Mouse (Mus musculus): ENCODE measurements around the gene Ovch2. TPM values are rescaled to one million over a fixed set of nuclear protein-coding genes. Genes with fewer than 3 reads are reported as not detected.
"Not testable (repeated sequence)": the region's sequence is repeated elsewhere in the genome, so short reads cannot be mapped to it uniquely, and the experiment has no call there.

Ovch2 gene
- not detected in 2 replicates for polyA plus RNA-seq (2012; rRNA removed)

GRCm38 (mm10) chr7:107801108-107801507 is at the start of gene Ovch2:
TSS of gene Ovch2 (minus strand) at chr7:107801208.
- TF ChIP-seq CTCF (IDR thresholded peaks at IDR 0.05; ENCODE audit: insufficient read depth, low read length) (no peak), POLR2A (IDR thresholded peaks at IDR 0.05; ENCODE audit: borderline replicate concordance, extremely low read depth, low read depth, low read length) (no peak)
- 96% methylated on average over 2 of the region's 2 CpGs for WGBS
- Histone ChIP-seq H3K4me3 (replicated peaks; ENCODE audit: extremely low read depth, low read depth, low read length) (no peak within 1 kb of the TSS), H3K4me1 (ENCODE audit: control insufficient read depth, insufficient read depth, low read length) (no peaks in the 10 kb centered on the region)
- DNase-seq = no peak

- not testable (repeated sequence) for DNase-seq; H3K4me1 ChIP-seq (ENCODE audit: control insufficient read depth, insufficient read depth, low read length); H3K4me3 ChIP-seq (replicated peaks; ENCODE audit: extremely low read depth, low read depth, low read length)
- WGBS = 58% methylated on average over 1 of the region's 1 CpGs
Observed at GRCm38 (mm10) chr7:107847390-107847789, 46.4 kb upstream of the Ovch2 start, which contains the start of gene Olfr470. TSS of gene Olfr470 (minus strand) at chr7:107847490.

DNA sequence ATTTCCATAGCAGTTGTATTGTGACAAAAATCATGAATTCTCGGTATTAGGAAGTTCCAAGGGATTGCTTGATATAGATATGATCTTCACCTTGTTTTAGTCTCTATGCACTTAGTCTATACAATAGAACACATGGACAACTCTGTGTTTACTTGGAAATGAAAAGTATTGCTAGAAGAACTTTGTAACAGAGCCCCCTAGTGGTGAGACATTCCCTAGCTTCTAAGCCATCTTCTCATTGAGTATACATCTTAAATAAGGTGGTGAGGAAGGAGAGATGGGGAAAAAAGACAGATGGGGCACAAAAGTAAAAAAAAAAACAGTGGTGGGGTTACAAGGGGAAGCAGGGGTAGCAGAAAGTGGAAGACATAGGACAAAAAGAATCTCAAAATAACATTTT is 40.7 kb upstream of the Ovch2 start:
- no peak for TF ChIP-seq POLR2A (IDR thresholded peaks at IDR 0.05; ENCODE audit: borderline replicate concordance, extremely low read depth, low read depth, low read length)
- no peak for TF ChIP-seq CTCF (IDR thresholded peaks at IDR 0.05; ENCODE audit: insufficient read depth, low read length)
- DNase-seq = no peak
- H3K4me1 ChIP-seq (ENCODE audit: control insufficient read depth, insufficient read depth, low read length) = no peaks in the 10 kb centered on the region
- 66% methylated on average over 1 of the region's 1 CpGs for WGBS
- H3K4me3 ChIP-seq (replicated peaks; ENCODE audit: extremely low read depth, low read depth, low read length) = no peak overlapping the region

DNA sequence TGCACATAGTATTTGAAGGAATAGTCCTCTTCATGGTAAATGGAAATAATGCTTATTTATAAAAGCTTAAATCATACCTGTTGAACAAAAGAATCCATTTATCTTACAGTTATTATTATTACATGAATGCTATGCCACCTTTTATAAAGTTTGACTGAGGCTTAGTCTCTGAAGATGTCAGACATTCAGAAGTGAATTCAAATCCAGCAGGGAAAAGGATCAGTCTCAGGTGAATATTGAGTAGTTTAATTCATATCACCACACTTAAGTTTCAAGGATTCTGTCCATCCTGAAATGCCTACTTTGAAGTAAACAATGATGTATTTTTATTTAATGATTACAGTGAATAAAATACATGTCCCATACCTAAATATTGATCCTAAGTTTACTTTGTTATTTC is 24.4 kb upstream of the Ovch2 start, which contains the start of gene Olfr469:
Olfr469 (minus strand) TSS at position 101 of the 400 bp plus-strand sequence.
- H3K4me1 ChIP-seq (ENCODE audit: control insufficient read depth, insufficient read depth, low read length); DNase-seq; H3K4me3 ChIP-seq (replicated peaks; ENCODE audit: extremely low read depth, low read depth, low read length): not testable (repeated sequence)

DNA sequence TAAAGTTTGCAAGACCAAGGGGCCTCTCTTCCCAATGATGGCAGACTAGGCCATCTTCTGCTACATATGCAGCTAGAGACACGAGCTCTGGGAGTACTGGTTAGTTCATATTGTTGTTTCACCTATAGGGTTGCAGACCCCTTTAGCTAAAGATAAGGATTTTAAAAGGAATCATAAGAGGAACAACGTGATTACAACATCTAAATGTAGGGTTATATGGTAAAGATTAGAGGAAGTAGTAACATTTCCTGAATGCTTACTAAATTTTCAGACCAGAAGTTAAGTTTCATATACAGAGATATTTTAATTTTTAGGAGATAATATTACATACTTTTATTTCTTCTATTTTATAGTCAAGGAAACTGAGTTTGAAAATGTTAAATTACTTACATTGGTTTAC is 22.9 kb upstream of the Ovch2 start:
- H3K4me1 ChIP-seq (ENCODE audit: control insufficient read depth, insufficient read depth, low read length); DNase-seq; H3K4me3 ChIP-seq (replicated peaks; ENCODE audit: extremely low read depth, low read depth, low read length): not testable (repeated sequence)
- 38% methylated on average over 2 of the region's 2 CpGs for WGBS

GRCm38 (mm10) chr7:107819442-107819841 is 18.4 kb upstream of the Ovch2 start:
- Histone ChIP-seq H3K4me3 (replicated peaks; ENCODE audit: extremely low read depth, low read depth, low read length) (no peak overlapping the region), H3K4me1 (ENCODE audit: control insufficient read depth, insufficient read depth, low read length) (no peaks in the 10 kb centered on the region)
- no peak for DNase-seq
- TF ChIP-seq POLR2A (IDR thresholded peaks at IDR 0.05; ENCODE audit: borderline replicate concordance, extremely low read depth, low read depth, low read length) (no peak), CTCF (IDR thresholded peaks at IDR 0.05; ENCODE audit: insufficient read depth, low read length) (no peak)

DNA sequence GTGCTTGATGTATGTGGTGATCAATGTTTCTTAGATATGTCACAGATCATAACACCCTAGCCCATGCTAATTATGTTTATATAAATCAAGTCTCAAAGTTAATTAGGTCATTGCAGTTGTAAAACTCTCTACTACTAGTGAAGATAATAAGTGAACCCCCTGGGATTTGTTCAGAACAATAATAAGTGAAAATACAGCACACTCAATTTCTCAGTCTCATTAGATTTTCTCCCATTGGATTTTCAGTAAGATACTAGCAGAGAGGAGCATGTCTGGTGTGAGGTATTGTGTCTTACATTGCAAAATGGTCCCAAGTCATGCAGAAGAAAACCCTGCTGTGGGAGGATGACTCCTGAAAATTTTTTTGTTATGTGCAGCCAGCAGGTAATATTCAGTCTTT is 11.0 kb upstream of the Ovch2 start, which contains the start of gene Olfr467:
Olfr467 (plus strand) TSS at position 301 of the 400 bp plus-strand sequence.
- H3K4me1 ChIP-seq (ENCODE audit: control insufficient read depth, insufficient read depth, low read length) = no peaks in the 10 kb centered on the region
- no peak for DNase-seq
- H3K4me3 ChIP-seq (replicated peaks; ENCODE audit: extremely low read depth, low read depth, low read length) = no peak within 1 kb of the TSS
- no peak for TF ChIP-seq POLR2A (IDR thresholded peaks at IDR 0.05; ENCODE audit: borderline replicate concordance, extremely low read depth, low read depth, low read length)
- TF ChIP-seq CTCF (IDR thresholded peaks at IDR 0.05; ENCODE audit: insufficient read depth, low read length) = no peak

GRCm38 (mm10) chr7:107802138-107802537 is 1.1 kb upstream of the Ovch2 start:
- TF ChIP-seq CTCF (IDR thresholded peaks at IDR 0.05; ENCODE audit: insufficient read depth, low read length) (no peak), POLR2A (IDR thresholded peaks at IDR 0.05; ENCODE audit: borderline replicate concordance, extremely low read depth, low read depth, low read length) (no peak)
- WGBS = 56% methylated on average over 3 of the region's 3 CpGs
- no peak for DNase-seq
- Histone ChIP-seq H3K4me3 (replicated peaks; ENCODE audit: extremely low read depth, low read depth, low read length) (no peak overlapping the region), H3K4me1 (ENCODE audit: control insufficient read depth, insufficient read depth, low read length) (no peaks in the 10 kb centered on the region)

DNA sequence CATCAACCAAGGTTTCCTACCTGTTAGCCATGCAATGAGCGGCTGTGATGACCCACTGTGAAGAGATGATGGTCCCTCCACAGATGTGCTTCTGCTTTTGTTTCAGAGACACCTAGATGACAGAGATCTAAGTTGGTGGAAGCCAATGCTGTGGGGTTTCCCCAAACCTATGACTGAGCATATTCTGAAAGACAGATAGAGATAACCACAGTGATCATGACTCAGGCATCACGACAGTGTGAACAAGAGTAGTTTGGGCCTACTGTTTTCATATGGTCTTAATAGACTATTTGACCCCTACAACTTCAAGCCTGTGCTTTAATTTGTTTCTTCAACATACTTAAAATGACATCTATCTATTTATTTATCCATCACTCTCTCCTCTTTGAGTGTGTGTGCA is 4.5 kb downstream of the Ovch2 start:
- 70% methylated on average over 2 of the region's 2 CpGs for WGBS
- no peak for DNase-seq
- no peak overlapping the region for H3K4me3 ChIP-seq (replicated peaks; ENCODE audit: extremely low read depth, low read depth, low read length)

DNA sequence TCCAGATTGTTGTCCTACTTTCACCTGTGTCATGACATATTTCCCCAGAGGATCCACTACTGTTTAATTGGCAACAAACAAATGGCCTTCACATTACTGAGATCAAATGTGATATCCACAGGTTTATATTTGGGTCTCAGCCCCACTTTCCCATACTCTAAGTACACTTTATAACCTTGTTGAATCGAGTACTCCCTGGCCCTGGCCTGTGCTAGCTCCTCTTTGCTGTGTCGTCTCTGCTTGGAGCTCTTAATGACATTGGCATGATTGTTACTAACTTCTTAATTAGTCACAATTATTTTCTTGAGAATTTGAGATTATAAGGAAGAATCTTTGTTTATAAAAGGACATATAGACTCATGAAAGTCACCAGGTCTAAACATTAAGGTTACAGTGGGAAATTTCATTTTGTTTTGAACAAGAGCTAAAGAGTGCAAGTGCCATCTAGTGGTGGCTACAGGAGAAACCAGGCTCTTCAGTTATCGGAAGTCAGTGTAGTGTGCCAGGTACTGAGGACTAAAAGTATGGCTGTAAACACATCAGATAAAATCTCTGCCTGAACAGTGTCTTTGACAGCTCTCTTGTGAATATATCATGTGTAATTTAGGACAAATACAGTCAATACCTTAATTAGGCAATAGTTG is 12.9 kb downstream of the Ovch2 start:
- WGBS = 49% methylated on average over 3 of the region's 3 CpGs
- H3K4me3 ChIP-seq (replicated peaks; ENCODE audit: extremely low read depth, low read depth, low read length) = no peak overlapping the region
- no peak for DNase-seq
- TF ChIP-seq POLR2A (IDR thresholded peaks at IDR 0.05; ENCODE audit: borderline replicate concordance, extremely low read depth, low read depth, low read length) (no peak), CTCF (IDR thresholded peaks at IDR 0.05; ENCODE audit: insufficient read depth, low read length) (0 out of 2 replicates have a peak, but pooled peaks have one; percentile 9)
- H3K4me1 ChIP-seq (ENCODE audit: control insufficient read depth, insufficient read depth, low read length) = no peaks in the 10 kb centered on the region

More for the DNA sequence above, 4.5 kb downstream of the Ovch2 start:
- no peaks in the 10 kb centered on the region for H3K4me1 ChIP-seq (ENCODE audit: control insufficient read depth, insufficient read depth, low read length)
- TF ChIP-seq POLR2A (IDR thresholded peaks at IDR 0.05; ENCODE audit: borderline replicate concordance, extremely low read depth, low read depth, low read length) = no peak
- TF ChIP-seq CTCF (IDR thresholded peaks at IDR 0.05; ENCODE audit: insufficient read depth, low read length) = no peak
